Mouse (Mus musculus) embryonic fibroblast, embryonic 13.5 days (primary cell): ENCODE data around the gene Mrps12.
A peak's percentile ranks its signal among the peaks of the same experiment; 100 is the strongest.

ENCODE experiments used
- CTCF ChIP-seq: IDR thresholded peaks from 2 replicates; pipeline ENCODE4 v1.5.1; 2011; ENCODE audit warnings: mild to moderate bottlenecking, control low read depth, low read length, moderate library complexity, borderline replicate concordance; ENCODE audit not compliant: insufficient read depth
- POLR2A ChIP-seq: IDR thresholded peaks from 2 replicates; pipeline ENCODE4 v1.6.1; 2011; ENCODE audit warnings: low read depth, mild to moderate bottlenecking, control low read depth, low read length, moderate library complexity

- TF ChIP-seq POLR2A (no peak), CTCF (peak; percentile 80)
Observed at GRCm38 (mm10) chr7:28726600-28726999, 15.0 kb downstream of the Mrps12 start.
